Mouse (Mus musculus) ES-Bruce4 (cell line): Measurements from ENCODE around the gene Gm17655.
"Not testable (repeated sequence)": the region's sequence is repeated elsewhere in the genome, so short reads cannot be mapped to it uniquely, and the experiment has no call there.

ENCODE experiments used
- CTCF ChIP-seq: IDR thresholded peaks from one replicate; pipeline ENCODE4 v1.8.1; 2011; ENCODE audit warnings: low read depth, low read length
- EP300 ChIP-seq: IDR thresholded peaks from 2 replicates; pipeline ENCODE4 v1.6.1; 2011; ENCODE audit warnings: low read depth, low read length; ENCODE audit not compliant: insufficient read depth
- POLR2A ChIP-seq: IDR thresholded peaks from one replicate; pipeline ENCODE4 v1.8.1; 2011; ENCODE audit warnings: low read length; ENCODE audit not compliant: insufficient read depth

GRCm38 (mm10) chr5:110023694-110024427, 48.5 kb downstream of the Gm17655 start:
- peak; percentile 14 for TF ChIP-seq CTCF
- not testable (repeated sequence) for TF ChIP-seq EP300, POLR2A
